Mouse (Mus musculus): ENCODE measurements around the gene Pld1. TPM values are rescaled to one million over a fixed set of nuclear protein-coding genes. Genes with fewer than 3 reads are reported as not detected.

Pld1 gene
- polyA plus RNA-seq, 1 experiment = 9.0 TPM

DNA sequence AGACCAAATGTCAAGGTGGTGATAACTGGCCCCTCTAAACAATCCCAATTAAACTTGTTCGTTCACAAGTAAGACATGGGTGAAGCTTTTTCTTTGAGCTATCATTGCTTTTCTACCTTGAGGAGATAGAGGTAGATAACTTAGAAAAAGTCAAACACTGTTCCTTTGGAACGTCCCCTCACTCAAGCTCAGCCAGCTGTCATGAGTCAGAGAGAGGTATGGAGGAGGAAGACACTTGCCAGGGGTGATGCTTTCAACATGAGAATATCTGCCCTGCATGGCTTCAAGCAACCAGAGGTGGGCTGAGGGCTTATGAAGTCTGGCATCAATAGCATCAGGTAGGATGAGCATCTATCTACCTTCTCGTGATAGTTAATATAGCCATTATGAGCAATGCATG is 207.0 kb downstream of the Pld1 start:
- H3K4me1 ChIP-seq (ENCODE audit: control insufficient read depth, insufficient read depth, low read length) = no peaks in the 10 kb centered on the region
- no peak overlapping the region for H3K4me3 ChIP-seq (replicated peaks; ENCODE audit: extremely low read depth, low read depth, low read length)
- TF ChIP-seq POLR2A (IDR thresholded peaks at IDR 0.05; ENCODE audit: borderline replicate concordance, extremely low read depth, low read depth, low read length) (no peak), CTCF (IDR thresholded peaks at IDR 0.05; ENCODE audit: insufficient read depth, low read length) (no peak)
- DNase-seq = no peak
- 80% methylated on average over 3 of the region's 3 CpGs for WGBS

DNA sequence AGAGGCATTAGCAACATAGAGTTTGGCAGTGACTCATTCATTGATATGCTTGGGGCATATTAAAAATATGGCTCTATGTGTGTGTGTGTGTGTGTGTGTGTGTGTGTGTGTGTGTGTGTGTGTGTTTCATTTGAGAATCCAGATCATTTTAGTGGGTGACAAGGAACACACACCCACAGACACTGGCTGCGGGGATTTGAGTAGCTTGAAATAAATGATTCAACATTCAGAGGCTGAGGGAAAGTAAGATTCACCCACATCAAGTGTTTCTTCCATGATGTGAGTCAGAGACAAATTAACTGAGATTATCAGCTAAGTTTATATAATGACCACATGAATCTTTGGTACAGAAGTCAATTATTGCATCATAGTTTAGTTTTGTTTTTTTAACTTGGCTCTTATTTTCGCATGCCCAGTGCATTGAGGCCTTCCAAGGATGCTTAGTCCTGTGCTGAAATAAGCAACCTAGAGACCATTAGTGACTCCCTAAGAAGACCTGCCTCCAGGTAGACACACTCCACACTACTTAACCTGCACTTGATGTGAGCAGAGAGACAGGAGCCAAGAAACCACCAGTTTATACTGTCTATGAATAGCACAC is 211.3 kb downstream of the Pld1 start:
- no peak overlapping the region for H3K4me3 ChIP-seq (replicated peaks; ENCODE audit: extremely low read depth, low read depth, low read length)
- no peaks in the 10 kb centered on the region for H3K4me1 ChIP-seq (ENCODE audit: control insufficient read depth, insufficient read depth, low read length)
- TF ChIP-seq CTCF (IDR thresholded peaks at IDR 0.05; ENCODE audit: insufficient read depth, low read length) = no peak
- no peak for TF ChIP-seq POLR2A (IDR thresholded peaks at IDR 0.05; ENCODE audit: borderline replicate concordance, extremely low read depth, low read depth, low read length)
- no peak for DNase-seq
- WGBS = 68% methylated on average over 2 of the region's 2 CpGs

DNA sequence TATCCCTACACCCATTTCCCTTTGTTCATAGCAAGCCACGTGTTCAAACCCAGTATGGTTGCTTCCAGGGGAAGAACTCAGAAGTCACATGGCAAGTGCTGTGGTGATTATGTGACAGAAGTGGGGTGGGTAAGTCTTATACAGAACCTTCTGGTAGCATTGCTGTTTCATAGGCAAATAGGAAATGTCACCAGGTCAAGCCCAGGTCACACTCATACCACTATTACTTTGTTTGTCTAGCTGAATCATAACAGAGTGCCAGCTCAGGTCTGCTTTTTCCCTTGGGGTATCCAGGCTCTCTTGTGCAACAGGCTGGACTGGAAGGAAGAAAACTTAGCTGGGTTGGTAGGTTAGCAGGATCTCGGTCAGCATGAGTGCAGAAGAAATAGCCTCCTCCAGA is 219.5 kb downstream of the Pld1 start:
- WGBS = 59% methylated on average over 2 of the region's 2 CpGs
- DNase-seq = no peak
- TF ChIP-seq POLR2A (IDR thresholded peaks at IDR 0.05; ENCODE audit: borderline replicate concordance, extremely low read depth, low read depth, low read length) (no peak), CTCF (IDR thresholded peaks at IDR 0.05; ENCODE audit: insufficient read depth, low read length) (no peak)
- H3K4me3 ChIP-seq (replicated peaks; ENCODE audit: extremely low read depth, low read depth, low read length) = no peak overlapping the region
- H3K4me1 ChIP-seq (ENCODE audit: control insufficient read depth, insufficient read depth, low read length) = no peaks in the 10 kb centered on the region; the same call in 1 of the 2 replicates

DNA sequence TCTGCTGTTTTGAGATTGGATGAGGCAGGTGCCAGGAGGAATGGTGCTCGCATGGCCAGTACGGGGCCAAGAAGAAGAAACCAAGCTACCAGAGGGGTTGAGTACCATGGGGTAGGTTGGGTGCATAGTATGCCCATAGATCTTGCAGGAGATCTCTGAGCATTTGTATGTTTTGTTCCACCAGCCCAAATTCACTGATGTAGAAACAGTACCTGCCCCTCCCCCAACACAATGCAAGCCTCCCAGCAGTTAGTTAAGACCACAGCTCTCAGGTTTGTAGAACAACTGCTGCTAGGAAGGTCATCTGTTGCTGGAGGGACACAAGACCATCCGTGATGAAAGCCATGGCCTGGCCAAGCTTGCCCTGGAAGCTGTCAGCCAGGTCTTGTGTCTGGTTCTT is 220.4 kb downstream of the Pld1 start:
- 98% methylated on average over 3 of the region's 3 CpGs for WGBS
- no peaks in the 10 kb centered on the region; the same call in 1 of the 2 replicates for H3K4me1 ChIP-seq (ENCODE audit: control insufficient read depth, insufficient read depth, low read length)
- DNase-seq = no peak
- TF ChIP-seq POLR2A (IDR thresholded peaks at IDR 0.05; ENCODE audit: borderline replicate concordance, extremely low read depth, low read depth, low read length) = no peak
- TF ChIP-seq CTCF (IDR thresholded peaks at IDR 0.05; ENCODE audit: insufficient read depth, low read length) = no peak
- H3K4me3 ChIP-seq (replicated peaks; ENCODE audit: extremely low read depth, low read depth, low read length) = no peak overlapping the region

DNA sequence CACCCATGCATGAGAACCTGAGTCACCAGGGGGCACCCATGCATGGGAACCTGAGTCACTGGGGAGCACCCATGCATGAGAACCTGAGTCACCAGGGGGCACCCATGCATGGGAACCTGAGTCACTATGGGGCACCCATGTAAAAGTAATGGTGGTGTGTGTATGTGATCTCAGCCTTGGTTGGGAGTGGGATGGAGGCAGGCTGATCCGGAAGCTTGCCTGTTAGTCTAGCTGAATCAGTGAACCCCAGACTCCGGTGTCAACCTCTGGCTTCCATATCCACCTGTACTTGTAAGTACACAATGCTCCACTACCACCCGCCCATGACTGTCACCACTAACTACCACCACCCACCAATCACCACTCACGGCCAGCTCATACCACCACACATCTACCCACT is 223.9 kb downstream of the Pld1 start:
- no peaks in the 10 kb centered on the region; the same call in 1 of the 2 replicates for H3K4me1 ChIP-seq (ENCODE audit: control insufficient read depth, insufficient read depth, low read length)
- DNase-seq = no peak
- TF ChIP-seq CTCF (IDR thresholded peaks at IDR 0.05; ENCODE audit: insufficient read depth, low read length) (no peak), POLR2A (IDR thresholded peaks at IDR 0.05; ENCODE audit: borderline replicate concordance, extremely low read depth, low read depth, low read length) (no peak)
- WGBS = 89% methylated on average over 4 of the region's 4 CpGs
- H3K4me3 ChIP-seq (replicated peaks; ENCODE audit: extremely low read depth, low read depth, low read length) = no peak overlapping the region

DNA sequence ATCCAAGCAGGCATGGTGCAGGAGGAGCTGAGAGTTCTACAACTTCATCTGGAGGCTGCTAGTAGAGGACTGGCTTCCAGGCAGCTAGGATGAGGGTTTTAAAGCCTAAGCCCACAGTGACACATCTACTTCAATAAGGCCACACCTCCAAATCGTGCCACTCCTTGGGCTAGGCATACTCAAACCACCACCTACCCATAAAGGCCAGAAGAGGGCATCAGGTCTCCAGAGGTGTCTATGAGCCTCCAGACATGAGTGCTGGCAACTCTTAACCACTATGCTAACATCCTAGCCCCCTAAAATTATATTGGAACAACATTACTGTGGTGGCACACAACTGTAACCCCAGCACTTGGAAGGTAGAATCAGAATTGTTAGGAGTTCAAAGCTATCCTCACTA is 226.2 kb downstream of the Pld1 start:
- Histone ChIP-seq H3K4me1 (ENCODE audit: control insufficient read depth, insufficient read depth, low read length) (no peaks in the 10 kb centered on the region), H3K4me3 (replicated peaks; ENCODE audit: extremely low read depth, low read depth, low read length) (no peak overlapping the region)
- DNase-seq = no peak
- 25% methylated on average over 1 of the region's 1 CpGs for WGBS
- TF ChIP-seq POLR2A (IDR thresholded peaks at IDR 0.05; ENCODE audit: borderline replicate concordance, extremely low read depth, low read depth, low read length) = no peak
- no peak for TF ChIP-seq CTCF (IDR thresholded peaks at IDR 0.05; ENCODE audit: insufficient read depth, low read length)

DNA sequence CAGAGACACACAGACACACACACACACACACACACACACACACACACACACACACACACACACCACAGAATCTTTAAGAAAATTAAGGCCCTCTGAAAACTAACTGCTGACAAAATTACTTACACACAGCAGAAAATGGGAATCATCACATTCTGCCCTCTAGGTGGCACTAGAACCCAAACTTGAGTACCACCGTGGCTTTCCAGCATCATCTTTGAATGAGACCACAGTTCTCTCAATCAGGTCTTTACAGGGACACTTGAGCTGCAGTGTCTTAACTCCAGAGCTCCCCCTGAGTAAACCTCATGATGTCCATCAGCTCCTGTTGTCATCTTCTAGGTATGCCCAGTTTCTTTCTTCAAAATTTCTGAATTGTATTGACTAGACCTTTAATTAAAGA is 227.1 kb downstream of the Pld1 start:
- 3% methylated on average over 1 of the region's 1 CpGs for WGBS
- TF ChIP-seq POLR2A (IDR thresholded peaks at IDR 0.05; ENCODE audit: borderline replicate concordance, extremely low read depth, low read depth, low read length) (no peak), CTCF (IDR thresholded peaks at IDR 0.05; ENCODE audit: insufficient read depth, low read length) (no peak)
- no peaks in the 10 kb centered on the region for H3K4me1 ChIP-seq (ENCODE audit: control insufficient read depth, insufficient read depth, low read length)
- H3K4me3 ChIP-seq (replicated peaks; ENCODE audit: extremely low read depth, low read depth, low read length) = no peak overlapping the region
- DNase-seq = peak; percentile 40

DNA sequence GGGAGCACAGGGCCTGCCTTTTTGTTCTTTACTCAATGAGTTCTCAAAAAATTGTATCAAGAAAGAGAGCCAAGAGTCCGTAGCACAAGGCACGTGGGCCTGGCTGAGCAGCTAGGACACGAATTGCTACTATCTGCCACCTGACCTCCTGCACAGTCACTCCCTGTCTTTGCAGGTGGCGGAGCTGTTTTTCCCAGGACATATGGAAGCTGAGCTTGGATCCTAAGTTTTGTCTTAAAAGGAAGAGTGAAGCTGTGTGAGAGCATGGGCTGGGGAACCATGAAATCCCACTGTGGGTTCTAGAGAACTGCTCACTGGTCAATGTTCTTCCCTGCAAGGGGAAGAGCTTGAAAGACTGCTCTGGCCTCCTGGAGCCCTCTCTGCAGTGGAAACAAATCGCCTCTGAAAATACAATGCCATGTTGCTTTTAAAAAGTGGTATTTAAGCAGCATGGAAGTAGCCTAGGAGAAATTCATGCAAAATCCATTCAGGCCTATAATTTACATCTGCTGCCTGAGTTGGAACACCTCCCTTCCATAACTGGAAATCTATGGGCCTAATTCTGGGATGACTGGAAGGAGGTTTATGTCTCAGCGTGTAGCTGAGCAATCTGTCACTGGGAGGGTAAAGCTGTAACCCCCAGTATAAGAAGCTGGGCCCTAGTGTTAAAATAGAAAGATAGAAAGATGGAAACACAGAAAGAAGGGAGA is 229.5 kb downstream of the Pld1 start:
- no peak for TF ChIP-seq POLR2A (IDR thresholded peaks at IDR 0.05; ENCODE audit: borderline replicate concordance, extremely low read depth, low read depth, low read length)
- TF ChIP-seq CTCF (IDR thresholded peaks at IDR 0.05; ENCODE audit: insufficient read depth, low read length) = no peak
- Histone ChIP-seq H3K4me3 (replicated peaks; ENCODE audit: extremely low read depth, low read depth, low read length) (no peak overlapping the region), H3K4me1 (ENCODE audit: control insufficient read depth, insufficient read depth, low read length) (no peaks in the 10 kb centered on the region)
- WGBS = 90% methylated on average over 6 of the region's 6 CpGs
- no peak for DNase-seq

DNA sequence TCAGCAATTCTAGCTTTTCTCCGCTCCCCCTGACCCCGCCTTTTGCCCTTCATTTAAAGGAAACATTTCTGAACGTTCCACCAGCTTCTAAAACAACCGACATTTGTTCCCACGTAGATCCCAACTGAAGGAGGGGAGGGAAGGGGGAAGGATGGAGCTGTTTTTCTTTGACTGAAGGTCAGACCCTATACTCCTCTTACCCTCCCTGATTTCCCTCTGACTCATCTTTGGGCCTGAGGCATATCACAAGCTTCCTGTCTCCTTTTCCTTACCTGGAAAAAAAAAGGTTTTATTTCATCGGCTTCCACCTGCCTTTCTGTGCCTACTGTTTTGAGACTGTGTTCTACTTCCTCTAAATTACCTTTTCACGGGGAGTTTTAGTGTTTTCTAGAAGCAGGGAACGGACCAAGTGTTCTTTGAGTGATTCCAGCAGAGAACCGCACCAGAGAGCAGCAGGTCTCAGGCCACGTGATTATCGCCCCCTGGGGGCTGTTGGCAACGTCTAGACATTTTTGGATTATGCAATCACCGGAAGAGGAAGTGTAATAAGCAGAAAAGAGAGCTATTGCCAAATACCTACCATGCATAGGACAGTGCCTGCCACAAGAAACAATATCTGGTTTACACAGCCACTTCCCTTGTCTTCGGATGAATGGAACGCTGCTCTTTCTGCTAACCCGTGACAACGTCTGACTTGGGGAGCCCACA is 232.6 kb downstream of the Pld1 start:
- 20% methylated on average over 17 of the region's 17 CpGs for WGBS
- peak; percentile 27 for DNase-seq

More for the DNA sequence above, 232.6 kb downstream of the Pld1 start:
- Histone ChIP-seq H3K4me1 (ENCODE audit: control insufficient read depth, insufficient read depth, low read length) (no peaks in the 10 kb centered on the region), H3K4me3 (replicated peaks; ENCODE audit: extremely low read depth, low read depth, low read length) (no peak overlapping the region)
- no peak for TF ChIP-seq CTCF (IDR thresholded peaks at IDR 0.05; ENCODE audit: insufficient read depth, low read length)
